ENCODE assay signal across 7 mouse cellular contexts in genomic region chr2:62654519-62655338, GRCm38 (mm10). TPM values are rescaled to one million over a fixed set of nuclear protein-coding genes. Genes with fewer than 3 reads are reported as not detected.
DNase-seq lines count a peak whose midpoint lies in the region; ATAC-seq and TF ChIP-seq lines count a peak whose summit lies in the region.

No protein-coding gene starts in this region.

- H3K27me3 ChIP-seq in lung, embryonic 14.5 days (ENCODE audit: insufficient read depth, low read length) = no peaks in the 10 kb centered on the region

- peak; percentile 92 for ATAC-seq in CD4-positive, CD25-positive, alpha-beta regulatory T cell, adult 4 months
- peak; percentile 92 to 96 for ATAC-seq in hematopoietic stem cell, adult 5-6 weeks (replicated peaks in 1 of 2; ENCODE audit: insufficient read depth in 1 of 2, low FRiP score in 2 of 2, low TSS enrichment in 1 of 2, low read depth in 1 of 2, poor library complexity in 2 of 2, severe bottlenecking in 2 of 2)
- ATAC-seq in lung, embryonic 14.5 days (ENCODE audit: insufficient read depth) = peak; percentile 47; the same call in 1 of the 2 replicates

- DNase-seq in Muller cell, postnatal 12 days (ENCODE audit: inconsistent ontology term) = peak; percentile 50
- DNase-seq in embryo, embryonic 10 days (ENCODE audit: low spot score) = peak; percentile 68
- DNase-seq in kidney, postnatal 4 days = peak; percentile 68 to 76
- peak; percentile 78 for DNase-seq in lung, embryonic 14.5 days
- peak; percentile 83 for DNase-seq in right cerebral cortex, adult 18-20 months

- H3K36me3 ChIP-seq in lung, embryonic 14.5 days (ENCODE audit: insufficient read depth) = no peaks in the 10 kb centered on the region

- H3K4me3 ChIP-seq in lung, embryonic 14.5 days (ENCODE audit: low read depth, low read length) = no peak overlapping the region

- WGBS in lung, embryonic 14.5 days = 39% methylated on average over 7 of the region's 7 CpGs

- no peak overlapping the region for H3K27ac ChIP-seq in lung, embryonic 14.5 days (ENCODE audit: low read depth)

- H3K9ac ChIP-seq in lung, embryonic 14.5 days = no peak overlapping the region

- H3K4me2 ChIP-seq in lung, embryonic 14.5 days = no peak overlapping the region

- H3K9me3 ChIP-seq in lung, embryonic 14.5 days (ENCODE audit: low read depth, low read length) = no peaks in the 10 kb centered on the region

- peak; percentile 57 for TF ChIP-seq CTCF in lung, embryonic 14.5 days (IDR thresholded peaks at IDR 0.05; ENCODE audit: low read depth)

- H3K4me1 ChIP-seq in lung, embryonic 14.5 days (ENCODE audit: insufficient read depth) = no peaks in the 10 kb centered on the region

RNA-seq across cellular contexts. Expression of gene Ifih1, which starts 8.7 kb away (rescaled TPM):
- polyA plus RNA-seq in CD4-positive, CD25-positive, alpha-beta regulatory T cell, adult 4 months (2017; shearing (Covaris generic)) = 10 to 100 TPM; 30.2 to 35.3 TPM
- 41.0 and 42.6 TPM in 2 replicates for total RNA-seq in hematopoietic stem cell, adult 5-6 weeks (2017)
- 1.5 TPM in 2 replicates for polyA plus RNA-seq in lung, embryonic 14.5 days (2014; fragmentation: Nextera tagmentation; extraction: Ambion mirVana)

RNA-seq across cellular contexts. Expression of gene Gca, which starts 9.4 kb away (rescaled TPM):
- 1 to 10 TPM; 1.4 to 1.7 TPM for polyA plus RNA-seq in CD4-positive, CD25-positive, alpha-beta regulatory T cell, adult 4 months (2017; shearing (Covaris generic))
- 7.3 and 22.6 TPM in 2 replicates for total RNA-seq in hematopoietic stem cell, adult 5-6 weeks (2017)
- 5.5 and 7.2 TPM in 2 replicates for polyA plus RNA-seq in lung, embryonic 14.5 days (2014; fragmentation: Nextera tagmentation; extraction: Ambion mirVana)

Comparison
In these comparisons a context has a peak if more than half of its experiments do, and no peak if none do; other contexts are left out.
1. RNA of gene Ifih1, which starts 8.7 kb away (polyA plus RNA-seq): 30.2 to 35.3 TPM in CD4-positive, CD25-positive, alpha-beta regulatory T cell, adult 4 months; 1.5 TPM in lung, embryonic 14.5 days; every median in the first group is over 10 times any median in the second.
2. Peak in every context shown above with its lines, with median percentiles within 50 percentile points of each other: ATAC-seq and DNase-seq.